Comparison of ENCODE assay signal across 14 mouse cellular contexts in genomic region chr9:22680484-22680883, GRCm38 (mm10).
DNase-seq lines count a peak whose midpoint lies in the region; ATAC-seq and TF ChIP-seq lines count a peak whose summit lies in the region.
"Had no signal": no experiment of that assay in that cellular context is flagged by ENCODE, and none has a peak within 500 bp of the region (broad histone marks: within the 10 kb centered on the region; RNA-seq: fewer than 3 reads in every experiment).

No protein-coding gene starts in this region.

- ATAC-seq in heart, postnatal 0 days (ENCODE audit: insufficient read depth, low read depth), result no peak
- no peak for ATAC-seq in heart, embryonic 11.5 days (replicated peaks; ENCODE audit: insufficient number of reproducible peaks, low FRiP score, low TSS enrichment)
- no peak for ATAC-seq in midbrain, embryonic 11.5 days (ENCODE audit: low FRiP score)
- ATAC-seq in midbrain, embryonic 13.5 days, result no peak

- no peak overlapping the region for H3K9ac ChIP-seq in heart, postnatal 0 days (replicated peaks; ENCODE audit: low read depth, low read length)
- no peak overlapping the region for H3K9ac ChIP-seq in heart, embryonic 11.5 days (ENCODE audit: low read depth, low read length)
- H3K9ac ChIP-seq in midbrain, embryonic 11.5 days (ENCODE audit: low read length), result no peak overlapping the region
- H3K9ac ChIP-seq in midbrain, embryonic 13.5 days (replicated peaks), result no peak overlapping the region
- H3K9ac ChIP-seq: hindbrain, embryonic 13.5 days; kidney, embryonic 15.5 days had no signal

- H3K9me3 ChIP-seq in heart, postnatal 0 days (replicated peaks; ENCODE audit: control insufficient read depth, low read length), result no peaks in the 10 kb centered on the region
- no peaks in the 10 kb centered on the region for H3K9me3 ChIP-seq in heart, embryonic 11.5 days (replicated peaks; ENCODE audit: control insufficient read depth, low read length)
- H3K9me3 ChIP-seq in midbrain, embryonic 11.5 days (ENCODE audit: control insufficient read depth, low read length), result no peaks in the 10 kb centered on the region
- no peaks in the 10 kb centered on the region for H3K9me3 ChIP-seq in midbrain, embryonic 13.5 days
- H3K9me3 ChIP-seq: hindbrain, embryonic 13.5 days; kidney, embryonic 15.5 days; megakaryocyte, embryonic 14.5 days had no signal

- peak; percentile 16 for DNase-seq in heart, postnatal 0 days (ENCODE audit: low spot score)
- DNase-seq in midbrain, embryonic 11.5 days (ENCODE audit: low spot score, missing footprints), result peak; percentile 12
- peak; percentile 58 for DNase-seq in adipocyte (ENCODE audit: low spot score)
- DNase-seq in heart, postnatal 4 days, result peak; percentile 50
- no peak for DNase-seq in frontal cortex, postnatal 10 days (ENCODE audit: low spot score in 2 of 2)
- DNase-seq in right cerebral cortex, postnatal 4 days, result no peak
- DNase-seq: embryo, embryonic 11 days; spleen, adult 18-20 months had no signal

- no peak overlapping the region for H3K4me3 ChIP-seq in heart, postnatal 0 days (ENCODE audit: low read depth, low read length)
- H3K4me3 ChIP-seq in heart, embryonic 11.5 days (ENCODE audit: low read depth, low read length), result no peak overlapping the region
- no peak overlapping the region for H3K4me3 ChIP-seq in midbrain, embryonic 11.5 days (ENCODE audit: low read depth, low read length)
- no peak overlapping the region for H3K4me3 ChIP-seq in midbrain, embryonic 13.5 days (replicated peaks)
- H3K4me3 ChIP-seq: hindbrain, embryonic 13.5 days; kidney, embryonic 15.5 days; left cerebral cortex, adult 2 months; megakaryocyte, embryonic 14.5 days had no signal

- no peak for TF ChIP-seq EP300 in heart, postnatal 0 days (IDR thresholded peaks at IDR 0.05; ENCODE audit: low read depth)

- H3K4me2 ChIP-seq in heart, postnatal 0 days (ENCODE audit: low read depth, low read length), result no peak overlapping the region
- H3K4me2 ChIP-seq in heart, embryonic 11.5 days, result no peak overlapping the region
- no peak overlapping the region for H3K4me2 ChIP-seq in midbrain, embryonic 11.5 days
- no peak overlapping the region for H3K4me2 ChIP-seq in midbrain, embryonic 13.5 days (replicated peaks)
- H3K4me2 ChIP-seq: hindbrain, embryonic 13.5 days; kidney, embryonic 15.5 days had no signal

- 40% methylated on average over 1 of the region's 1 CpGs for WGBS in heart, postnatal 0 days
- WGBS in heart, embryonic 11.5 days (ENCODE audit: insufficient replicate concordance), result 68% methylated on average over 1 of the region's 1 CpGs
- WGBS in midbrain, embryonic 11.5 days, result 80% methylated on average over 1 of the region's 1 CpGs
- WGBS in midbrain, embryonic 13.5 days, result 76% methylated on average over 1 of the region's 1 CpGs

- no peak overlapping the region for H3K27ac ChIP-seq in heart, postnatal 0 days (ENCODE audit: low read depth)
- no peak overlapping the region for H3K27ac ChIP-seq in heart, embryonic 11.5 days (ENCODE audit: low read depth, low read length)
- H3K27ac ChIP-seq in midbrain, embryonic 11.5 days (ENCODE audit: low read depth, low read length), result no peak overlapping the region
- no peak overlapping the region for H3K27ac ChIP-seq in midbrain, embryonic 13.5 days
- H3K27ac ChIP-seq: hindbrain, embryonic 13.5 days; kidney, embryonic 15.5 days; left cerebral cortex, adult 2 months had no signal

- H3K36me3 ChIP-seq in heart, postnatal 0 days (replicated peaks; ENCODE audit: control insufficient read depth, insufficient read depth, low read length), result no peaks in the 10 kb centered on the region
- no peaks in the 10 kb centered on the region for H3K36me3 ChIP-seq in heart, embryonic 11.5 days (ENCODE audit: control insufficient read depth, insufficient read depth, low read length)
- no peaks in the 10 kb centered on the region for H3K36me3 ChIP-seq in midbrain, embryonic 11.5 days (ENCODE audit: control insufficient read depth, insufficient read depth, low read length)
- H3K36me3 ChIP-seq in midbrain, embryonic 13.5 days, result no peaks in the 10 kb centered on the region
- H3K36me3 ChIP-seq: hindbrain, embryonic 13.5 days; kidney, embryonic 15.5 days had no signal

- peaks cover 5% of the 10 kb centered on the region; the same call in 1 of the 2 replicates for H3K4me1 ChIP-seq in heart, postnatal 0 days (ENCODE audit: control insufficient read depth, insufficient read depth)
- 0 out of 2 replicates have a peak, but pooled peaks cover 3% of the 10 kb centered on the region for H3K4me1 ChIP-seq in heart, embryonic 11.5 days (ENCODE audit: control insufficient read depth, insufficient read depth, low read length)
- H3K4me1 ChIP-seq in midbrain, embryonic 11.5 days (ENCODE audit: control insufficient read depth, insufficient read depth, low read length), result no peaks in the 10 kb centered on the region; the same call in 1 of the 2 replicates
- no peaks in the 10 kb centered on the region; the same call in 1 of the 2 replicates for H3K4me1 ChIP-seq in midbrain, embryonic 13.5 days (replicated peaks)
- H3K4me1 ChIP-seq: kidney, embryonic 15.5 days had no signal

- TF ChIP-seq CTCF in heart, postnatal 0 days (IDR thresholded peaks at IDR 0.05; ENCODE audit: low read depth), result no peak

- H3K27me3 ChIP-seq in heart, postnatal 0 days (ENCODE audit: control insufficient read depth, insufficient read depth, low read length), result no peaks in the 10 kb centered on the region
- no peaks in the 10 kb centered on the region for H3K27me3 ChIP-seq in heart, embryonic 11.5 days (ENCODE audit: control insufficient read depth, insufficient read depth, low read length)
- H3K27me3 ChIP-seq in midbrain, embryonic 11.5 days (ENCODE audit: control insufficient read depth, insufficient read depth, low read length), result no peaks in the 10 kb centered on the region
- H3K27me3 ChIP-seq in midbrain, embryonic 13.5 days, result no peaks in the 10 kb centered on the region
- H3K27me3 ChIP-seq: hindbrain, embryonic 13.5 days; kidney, embryonic 15.5 days; megakaryocyte, embryonic 14.5 days had no signal

Comparison
In these comparisons a context has a peak if more than half of its experiments do, and no peak if none do; other contexts are left out.
1. DNase-seq: peak in heart, postnatal 0 days (single experiment), midbrain, embryonic 11.5 days (single experiment), adipocyte (single experiment) and heart, postnatal 4 days (single experiment); none in frontal cortex, postnatal 10 days (0 of 2) and right cerebral cortex, postnatal 4 days (single experiment).